Mouse (Mus musculus) spleen, adult 2 months (tissue): ENCODE measurements around the gene Skiv2l. TPM values are rescaled to one million over a fixed set of nuclear protein-coding genes. Genes with fewer than 3 reads are reported as not detected.

ENCODE experiments used
- DNase-seq, 2 experiments: peaks; one replicate each; pipeline versions ENCODE4 v3.0.0 to v3.0.0-alpha.2; 2012 to 2021; ENCODE audit warnings: low spot score in 2 of 2, low read depth in 1 of 2
- H3K27ac ChIP-seq: fragments of 200-500 bp; 2 replicates; pipeline ENCODE4 v1.5.1; 2012; ENCODE audit warnings: low read length, inconsistent platforms; ENCODE audit not compliant: insufficient read depth
- H3K27me3 ChIP-seq: fragments of 200-500 bp; 2 replicates; pipeline ENCODE4 v1.6.1; 2012; ENCODE audit warnings: mild to moderate bottlenecking, moderate library complexity, low read length, inconsistent platforms; ENCODE audit not compliant: control insufficient read depth, insufficient read depth
- H3K36me3 ChIP-seq: fragments of 200-500 bp; 2 replicates; pipeline ENCODE4 v1.6.1; 2012; ENCODE audit warnings: mild to moderate bottlenecking, low read length, inconsistent platforms; ENCODE audit not compliant: control insufficient read depth, insufficient read depth
- H3K4me1 ChIP-seq: fragments of 200-500 bp; 2 replicates; pipeline ENCODE4 v1.6.1; 2011; ENCODE audit warnings: inconsistent platforms; ENCODE audit not compliant: control insufficient read depth, insufficient read depth, insufficient read length
- H3K4me3 ChIP-seq: fragments of 200-500 bp; 2 replicates; pipeline ENCODE4 v1.5.1; 2011; ENCODE audit warnings: mild to moderate bottlenecking, inconsistent platforms; ENCODE audit not compliant: insufficient read depth, insufficient read length; ENCODE audit errors: extremely low read depth
- CTCF ChIP-seq: fragments of 200-500 bp; IDR thresholded peaks from 2 replicates; pipeline ENCODE4 v1.5.1; 2011; ENCODE audit warnings: mild to moderate bottlenecking, inconsistent platforms; ENCODE audit not compliant: insufficient read depth, insufficient read length, insufficient replicate concordance; ENCODE audit errors: extremely low read depth
- POLR2A ChIP-seq: fragments of 200-500 bp; IDR thresholded peaks from 2 replicates; pipeline ENCODE4 v1.6.1; 2011; ENCODE audit warnings: low read depth, low read length, inconsistent platforms
- WGBS: fragments of 180-500 bp; shearing (Covaris S2); methylation state at CpG from one replicate; pipeline ENCODE4 v1.1.7; 2018; 5-methylcytosine and 5-hydroxymethylcytosine counted together
- polyA plus RNA-seq: library from polyadenylated mRNA; depleted of rRNA; stranded (reverse); fragments of >200 nt; gene quantifications from 2 replicates; pipeline ENCODE4 v1.2.3, GENCODE M21; 2012

Skiv2l gene
- polyA plus RNA-seq, 1 experiment = 81.7 TPM

GRCm38 (mm10) chr17:34895724-34896123 is 45.7 kb upstream of the Skiv2l start:
- Histone ChIP-seq H3K4me3 (no peak overlapping the region), H3K27ac (no peak overlapping the region), H3K4me1 (peaks cover 5% of the 10 kb centered on the region; the same call in 1 of the 2 replicates), H3K36me3 (no peaks in the 10 kb centered on the region), H3K27me3 (no peaks in the 10 kb centered on the region)
- WGBS = 93% methylated on average over 15 of the region's 15 CpGs
- TF ChIP-seq CTCF (no peak), POLR2A (no peak)
- no peak for DNase-seq

GRCm38 (mm10) chr17:34894801-34895530 is 45.0 kb upstream of the Skiv2l start:
- peak in 1 of 2 experiments; percentile 30 for DNase-seq
- Histone ChIP-seq H3K4me3 (peak overlapping the region; percentile 69), H3K27me3 (no peaks in the 10 kb centered on the region), H3K27ac (peak overlapping the region; percentile 17; the same call in 1 of the 2 replicates), H3K4me1 (peaks cover 5% of the 10 kb centered on the region; the same call in 1 of the 2 replicates), H3K36me3 (no peaks in the 10 kb centered on the region)
- 15% methylated on average over 51 of the region's 51 CpGs for WGBS
- TF ChIP-seq CTCF = no peak
- no peak for TF ChIP-seq POLR2A

DNA sequence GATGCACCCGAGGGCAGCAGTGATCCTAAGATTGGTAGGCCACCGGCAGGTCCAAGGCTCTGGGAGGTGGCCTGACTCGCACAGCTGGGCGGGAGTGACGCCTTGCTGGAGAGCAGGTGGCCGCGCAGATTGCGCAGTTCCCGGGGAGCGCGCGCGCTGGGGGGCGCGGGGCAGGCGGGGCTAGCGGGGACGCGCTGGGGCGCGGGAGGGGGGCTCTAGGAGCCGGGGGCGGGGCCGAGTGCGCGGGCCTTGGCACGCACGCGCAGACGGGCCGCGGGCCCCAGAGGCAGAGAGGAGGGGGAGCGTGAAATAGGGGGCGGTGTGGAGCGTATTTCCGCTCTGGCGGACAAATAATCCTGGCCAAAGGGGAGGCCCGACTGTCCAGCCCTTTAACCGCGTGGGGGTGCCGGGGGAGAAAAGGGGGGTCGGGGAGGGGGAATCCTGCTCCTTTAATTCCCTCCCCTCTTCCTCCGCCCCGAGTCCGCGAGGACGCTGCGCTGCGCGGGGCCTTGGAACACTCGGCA is 44.1 kb upstream of the Skiv2l start:
- Histone ChIP-seq H3K27ac (peak overlapping the region; percentile 77), H3K27me3 (no peaks in the 10 kb centered on the region), H3K4me1 (peaks cover 5% of the 10 kb centered on the region; the same call in 1 of the 2 replicates), H3K4me3 (peak overlapping the region; percentile 69), H3K36me3 (no peaks in the 10 kb centered on the region)
- TF ChIP-seq CTCF (no peak), POLR2A (peak; percentile 21; the same call in 1 of the 2 replicates)
- 0% methylated on average over 46 of the region's 51 CpGs for WGBS
- peak; percentile 78 to 87 for DNase-seq

DNA sequence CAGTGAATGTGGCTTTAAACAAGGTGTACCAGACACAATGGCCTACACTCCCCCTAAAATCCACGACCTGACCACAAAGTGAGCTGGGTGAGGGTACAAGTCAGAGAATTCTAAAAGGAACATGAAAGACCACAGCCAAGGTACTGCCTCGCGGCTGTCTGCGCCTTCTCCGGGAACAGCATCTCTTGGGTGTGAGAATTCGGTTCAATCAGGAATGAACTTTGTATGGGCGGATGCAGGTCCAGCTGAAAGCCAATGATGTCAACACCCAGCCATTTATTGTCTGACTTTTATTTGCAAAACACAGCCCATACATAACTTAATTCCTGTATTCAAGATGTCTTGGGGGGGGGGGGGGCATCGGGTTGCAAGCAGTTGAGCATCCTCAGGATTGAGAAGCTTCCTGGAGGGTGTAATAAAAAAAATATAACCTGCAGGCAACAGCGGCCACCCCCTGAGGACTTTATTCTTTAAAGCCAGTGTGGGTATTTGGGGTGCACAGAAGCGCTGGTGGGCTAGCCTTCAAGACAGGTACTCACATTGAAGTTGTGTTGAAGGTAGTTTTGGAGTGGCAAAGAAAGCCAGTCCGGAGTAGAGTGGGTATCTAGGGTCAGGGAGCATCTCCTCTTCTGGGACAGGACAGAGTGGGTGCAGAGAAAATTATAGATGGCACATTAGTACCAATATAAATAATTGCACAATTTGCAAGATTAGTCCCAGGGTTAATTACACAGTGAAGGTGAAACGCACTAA is 43.2 kb upstream of the Skiv2l start:
- DNase-seq = no peak

DNA sequence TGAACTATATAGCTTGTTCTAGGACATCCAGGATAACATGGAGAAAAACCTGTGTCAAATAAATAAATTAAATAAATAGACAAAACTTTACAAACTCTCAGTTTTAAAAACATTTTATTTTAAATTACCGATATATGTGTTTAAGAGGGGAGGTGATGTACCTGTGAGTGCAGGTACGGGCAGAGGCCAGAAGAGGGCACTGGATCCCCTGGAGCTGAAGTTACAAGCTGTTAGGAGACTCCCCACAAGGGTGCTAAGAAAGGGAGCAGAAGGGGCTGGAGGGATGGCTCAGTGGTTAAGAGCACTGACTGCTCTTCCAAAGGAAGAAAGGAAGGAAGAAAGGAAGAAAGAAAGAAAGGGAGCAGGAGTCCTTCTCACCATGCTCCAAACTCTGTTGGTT is 41.4 kb upstream of the Skiv2l start:
- DNase-seq = no peak
- Histone ChIP-seq H3K27ac (no peak overlapping the region), H3K4me1 (peaks cover 7% of the 10 kb centered on the region; the same call in 1 of the 2 replicates), H3K27me3 (no peaks in the 10 kb centered on the region), H3K36me3 (no peaks in the 10 kb centered on the region), H3K4me3 (no peak overlapping the region)
- no peak for TF ChIP-seq CTCF
- TF ChIP-seq POLR2A = no peak
- WGBS = 99% methylated on average over 2 of the region's 2 CpGs

More for the DNA sequence above, 43.2 kb upstream of the Skiv2l start:
- WGBS = 83% methylated on average over 12 of the region's 12 CpGs
- Histone ChIP-seq H3K27me3 (no peaks in the 10 kb centered on the region), H3K36me3 (no peaks in the 10 kb centered on the region), H3K27ac (no peak overlapping the region), H3K4me1 (peaks cover 5% of the 10 kb centered on the region; the same call in 1 of the 2 replicates), H3K4me3 (peak overlapping the region; percentile 63)
- TF ChIP-seq POLR2A (no peak), CTCF (no peak)

DNA sequence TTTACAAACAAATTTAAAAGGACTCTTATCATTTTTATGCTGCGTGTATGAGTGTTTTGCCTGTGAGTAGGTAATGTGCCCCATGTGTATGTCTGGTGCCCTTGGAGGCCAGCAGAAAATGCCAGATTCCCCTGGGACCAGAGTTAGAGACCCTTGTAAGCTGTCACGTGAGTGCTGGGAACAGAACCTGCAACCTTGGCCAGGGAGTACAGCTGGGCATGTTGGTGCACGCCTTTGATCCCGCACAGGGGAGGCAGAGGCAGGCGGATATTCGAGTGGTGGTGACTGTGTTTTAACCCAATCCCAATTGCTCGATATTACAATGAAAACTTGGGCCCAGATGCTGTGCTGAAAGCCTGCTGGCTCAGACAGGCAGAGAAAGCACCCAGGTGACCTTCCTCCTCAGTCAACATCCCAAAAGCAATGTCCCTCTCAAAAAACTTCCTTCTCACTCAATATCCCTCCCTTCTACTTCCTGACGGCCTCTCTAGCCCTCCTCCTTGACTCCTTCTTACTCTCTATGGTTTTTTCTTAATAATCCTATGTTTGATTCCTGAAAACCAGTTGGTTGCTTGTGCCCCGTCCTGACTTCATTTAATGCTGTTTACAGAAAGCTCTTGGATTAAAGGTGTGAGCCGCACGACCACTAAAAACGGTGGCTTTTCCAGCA is 40.2 kb upstream of the Skiv2l start:
- DNase-seq = no peak
- Histone ChIP-seq H3K4me3 (no peak overlapping the region), H3K4me1 (peaks cover 5% of the 10 kb centered on the region; the same call in 1 of the 2 replicates), H3K36me3 (no peaks in the 10 kb centered on the region), H3K27ac (no peak overlapping the region), H3K27me3 (no peaks in the 10 kb centered on the region)
- 90% methylated on average over 12 of the region's 12 CpGs for WGBS
- TF ChIP-seq CTCF = no peak
- TF ChIP-seq POLR2A = no peak
